Mouse (Mus musculus) midbrain, postnatal 0 days (tissue): ENCODE measurements around the gene Smco3. TPM values are rescaled to one million over a fixed set of nuclear protein-coding genes. Genes with fewer than 3 reads are reported as not detected.

ENCODE experiments used
- ATAC-seq: fragments of 200-750 bp; cut with Nextera tagmentation; 2 replicates; pipeline ENCODE4 v1.8.0; 2017; ENCODE audit warnings: moderate number of reproducible peaks, mild to moderate bottlenecking, moderate TSS enrichment, moderate library complexity; ENCODE audit not compliant: low FRiP score
- DNase-seq: peaks from one replicate; pipeline ENCODE4 v3.0.0-alpha.2; 2015; ENCODE audit warnings: low spot score
- H3K27ac ChIP-seq: fragments of 300-500 bp; sonication (generic); 2 replicates; pipeline ENCODE4 v1.5.1; 2014; ENCODE audit warnings: low read depth, mild to moderate bottlenecking, low read length, mixed read lengths
- H3K27me3 ChIP-seq: fragments of 300-500 bp; sonication (generic); 2 replicates; pipeline ENCODE4 v1.6.1; 2014; ENCODE audit warnings: low read length, control low read depth, mixed read lengths; ENCODE audit not compliant: insufficient read depth
- H3K36me3 ChIP-seq: fragments of 300-500 bp; sonication (generic); 2 replicates; pipeline ENCODE4 v1.6.1; 2014; ENCODE audit warnings: low read length, control low read depth, mixed read lengths; ENCODE audit not compliant: insufficient read depth
- H3K4me1 ChIP-seq: fragments of 300-500 bp; sonication (generic); 2 replicates; pipeline ENCODE4 v1.6.1; 2014; ENCODE audit warnings: mild to moderate bottlenecking, control low read depth, antibody characterized with exemption, low read length, mixed read lengths; ENCODE audit not compliant: insufficient read depth
- H3K4me2 ChIP-seq: fragments of 300-500 bp; sonication (generic); 2 replicates; pipeline ENCODE4 v1.6.1; 2014; ENCODE audit warnings: low read depth, mild to moderate bottlenecking, low read length, mixed read lengths; ENCODE audit not compliant: poor library complexity, severe bottlenecking
- H3K4me3 ChIP-seq: fragments of 300-500 bp; sonication (generic); 2 replicates; pipeline ENCODE4 v1.5.1; 2014; ENCODE audit warnings: low read depth, mild to moderate bottlenecking, low read length, moderate library complexity
- H3K9ac ChIP-seq: fragments of 300-500 bp; sonication (generic); replicated peaks from 2 replicates; pipeline ENCODE4 v1.6.1; 2014; ENCODE audit warnings: mild to moderate bottlenecking, low read length, moderate library complexity, mixed read lengths; ENCODE audit not compliant: poor library complexity, severe bottlenecking
- H3K9me3 ChIP-seq: fragments of 300-500 bp; sonication (generic); 2 replicates; pipeline ENCODE4 v1.6.1; 2016; ENCODE audit warnings: low read length, control low read depth
- CTCF ChIP-seq: IDR thresholded peaks from 2 replicates; pipeline ENCODE4 v1.5.1; 2016; ENCODE audit warnings: antibody characterized with exemption, mild to moderate bottlenecking
- WGBS: fragments of 180-500 bp; shearing (Covaris S2); extraction: QIAGEN DNeasy Blood & Tissue Kit; methylation state at CpG from one replicate; pipeline ENCODE4 v1.1.7; 2014; 5-methylcytosine and 5-hydroxymethylcytosine counted together
- polyA plus RNA-seq: library from polyadenylated mRNA; unstranded; fragments of >200 nt; fragmentation: Nextera tagmentation; extraction: Ambion mirVana; gene quantifications from 2 replicates; pipeline ENCODE4 v1.2.1, GENCODE M21; 2015
- total RNA-seq: library from RNA; depleted of rRNA; stranded (reverse); fragments of >200 nt; gene quantifications from 2 replicates; pipeline ENCODE4 v1.2.3, GENCODE M21; 2014

Smco3 gene
- total and polyA plus RNA-seq, 2 experiments from 2014 or later: 0.83 to 3.6 TPM

- Histone ChIP-seq H3K4me1 (peaks cover 9% of the 10 kb centered on the region), H3K9ac (peak overlapping the region; percentile 71), H3K9me3 (no peaks in the 10 kb centered on the region), H3K4me2 (peak overlapping the region; percentile 93), H3K4me3 (peak overlapping the region; percentile 62), H3K36me3 (peaks cover 16% of the 10 kb centered on the region; the same call in 1 of the 2 replicates), H3K27me3 (no peaks in the 10 kb centered on the region), H3K27ac (no peak overlapping the region)
- DNase-seq (no peak), ATAC-seq (peak; percentile 6)
- under 1% methylated on average over 28 of the region's 28 CpGs for WGBS
- TF ChIP-seq CTCF: no peak
Observed at GRCm38 (mm10) chr6:136808631-136809046, 26.6 kb downstream of the Smco3 start.

GRCm38 (mm10) chr6:136808014-136808417 lies 27.2 kb downstream of the Smco3 start, which contains the start of gene H2afj:
H2afj (plus strand) TSS chr6:136808244.
- ATAC-seq: peak; percentile 90
- Histone ChIP-seq H3K36me3 (peaks cover 11% of the 10 kb centered on the region; the same call in 1 of the 2 replicates), H3K4me3 (peak within 1 kb of the TSS; percentile 62), H3K9me3 (no peaks in the 10 kb centered on the region), H3K4me2 (peak within 1 kb of the TSS; percentile 93), H3K9ac (peak within 1 kb of the TSS; percentile 71), H3K27ac (peak within 1 kb of the TSS; percentile 33; the same call in 1 of the 2 replicates), H3K4me1 (peaks cover 12% of the 10 kb centered on the region), H3K27me3 (no peaks in the 10 kb centered on the region)
- DNase-seq: peak; percentile 96
- under 1% methylated on average over 34 of the region's 34 CpGs for WGBS
- TF ChIP-seq CTCF: no peak

GRCm38 (mm10) chr6:136807395-136808013 lies 27.7 kb downstream of the Smco3 start:
- no peak for DNase-seq
- peak overlapping the region; percentile 93 for H3K4me2 ChIP-seq
- H3K4me1 ChIP-seq: peaks cover 13% of the 10 kb centered on the region
- peaks cover 8% of the 10 kb centered on the region; the same call in 1 of the 2 replicates for H3K36me3 ChIP-seq
- H3K27ac ChIP-seq: peak overlapping the region; percentile 33; the same call in 1 of the 2 replicates
- 0 out of 2 replicates have a peak overlapping the region, but pooled peaks have one; percentile 0 for H3K9ac ChIP-seq
- H3K4me3 ChIP-seq: peak overlapping the region; percentile 62
- H3K9me3 ChIP-seq: no peaks in the 10 kb centered on the region
- no peaks in the 10 kb centered on the region for H3K27me3 ChIP-seq
- peak; percentile 35; the same call in 1 of the 2 replicates for ATAC-seq
- 33% methylated on average over 18 of the region's 18 CpGs for WGBS
- TF ChIP-seq CTCF: no peak

- DNase-seq: no peak
- no peak for TF ChIP-seq CTCF
- no peak overlapping the region for H3K27ac ChIP-seq
Observed at GRCm38 (mm10) chr6:136806819-136807218, 28.4 kb downstream of the Smco3 start.

GRCm38 (mm10) chr6:136805409-136805775 lies 29.9 kb downstream of the Smco3 start:
- Histone ChIP-seq H3K4me2 (no peak overlapping the region), H3K4me3 (no peak overlapping the region), H3K9me3 (no peaks in the 10 kb centered on the region), H3K27me3 (no peaks in the 10 kb centered on the region), H3K27ac (no peak overlapping the region), H3K9ac (no peak overlapping the region), H3K4me1 (peaks cover 13% of the 10 kb centered on the region), H3K36me3 (no peaks in the 10 kb centered on the region)
- no peak for TF ChIP-seq CTCF
- ATAC-seq (no peak), DNase-seq (no peak)
- WGBS: 87% methylated on average over 1 of the region's 1 CpGs

More at GRCm38 (mm10) chr6:136806819-136807218, 28.4 kb downstream of the Smco3 start:
- H3K9ac ChIP-seq: no peak overlapping the region
- ATAC-seq: no peak
- WGBS: 62% methylated on average over 5 of the region's 5 CpGs
- H3K4me3 ChIP-seq: peak overlapping the region; percentile 62; the same call in 1 of the 2 replicates
- peaks cover 2% of the 10 kb centered on the region; the same call in 1 of the 2 replicates for H3K36me3 ChIP-seq
- peak overlapping the region; percentile 93 for H3K4me2 ChIP-seq
- peaks cover 13% of the 10 kb centered on the region for H3K4me1 ChIP-seq
- no peaks in the 10 kb centered on the region for H3K27me3 ChIP-seq
- H3K9me3 ChIP-seq: no peaks in the 10 kb centered on the region

GRCm38 (mm10) chr6:136804705-136805408 lies 30.4 kb downstream of the Smco3 start:
- Histone ChIP-seq H3K9ac (0 out of 2 replicates have a peak overlapping the region, but pooled peaks have one; percentile 95), H3K27me3 (no peaks in the 10 kb centered on the region)

More at GRCm38 (mm10) chr6:136804705-136805408, 30.4 kb downstream of the Smco3 start:
- Histone ChIP-seq H3K4me2 (peak overlapping the region; percentile 78), H3K4me1 (peaks cover 13% of the 10 kb centered on the region), H3K9me3 (no peaks in the 10 kb centered on the region), H3K36me3 (no peaks in the 10 kb centered on the region), H3K27ac (peak overlapping the region; percentile 99), H3K4me3 (peak overlapping the region; percentile 75)
- TF ChIP-seq CTCF: no peak; the same call in 1 of the 2 replicates
- ATAC-seq (no peak), DNase-seq (no peak)
- WGBS: 31% methylated on average over 9 of the region's 9 CpGs
